Mouse (Mus musculus) B cell, adult 62 days (primary cell): Measurements from ENCODE around the gene Prokr2. TPM values are rescaled to one million over a fixed set of nuclear protein-coding genes. Genes with fewer than 3 reads are reported as not detected.

Experiments used
- total RNA-seq: library from RNA; stranded (reverse); gene quantifications from 4 replicates; pipeline ENCODE4 v1.2.4, GENCODE M21; 2023

Prokr2 gene
- total RNA-seq: not detected in 4 replicates

DNA sequence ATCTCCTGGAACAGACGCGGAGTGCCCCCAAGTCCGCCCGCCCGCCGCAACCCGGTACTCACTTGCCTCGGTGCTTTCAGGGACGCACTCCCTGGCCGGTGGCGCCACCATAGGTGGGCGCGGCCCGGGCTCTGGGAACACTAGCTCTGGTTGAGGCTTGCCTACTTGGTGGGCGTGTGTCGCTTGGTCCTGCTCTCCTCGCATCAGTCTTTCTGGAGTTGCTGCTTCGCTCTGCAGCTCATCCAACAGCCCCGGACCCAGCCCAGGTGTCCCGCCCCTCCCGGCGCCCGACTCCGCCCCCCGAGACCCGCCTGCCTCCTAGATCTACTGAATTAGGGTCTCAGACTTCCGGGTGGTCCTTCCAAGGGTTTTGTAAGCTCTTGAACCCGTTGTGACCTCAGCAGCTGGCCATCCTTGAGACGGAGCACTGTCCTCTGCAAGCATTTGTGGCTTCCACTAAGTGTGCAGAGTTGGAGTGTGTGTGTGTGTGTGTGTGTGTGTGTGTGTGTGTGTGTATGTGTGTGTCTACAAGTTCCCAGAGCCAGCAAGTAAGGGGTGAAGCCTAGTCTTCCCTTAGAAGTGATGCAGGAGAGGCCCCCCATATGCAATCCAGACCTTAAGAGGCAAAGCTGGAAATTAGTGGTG is at the start of gene Prokr2:
Prokr2 (minus strand) TSS at position 254 of the 645 bp plus-strand sequence.

Other genes with a start within 250 kb of the Prokr2 start
- gene Slc23a2, start 240.3 kb downstream of the Prokr2 start, total RNA-seq: 38.2 to 58.4 TPM (median 47.2 TPM) in 4 replicates
- 25.1 to 31.0 TPM (median 26.7 TPM) in 4 replicates for gene Tmem230, start 137.6 kb downstream of the Prokr2 start, total RNA-seq
- gene Pcna, start 132.1 kb downstream of the Prokr2 start, total RNA-seq: 251 to 273 TPM (median 256 TPM) in 4 replicates
- 62.5 to 71.8 TPM (median 66.5 TPM) in 4 replicates for gene Cds2, start 122.3 kb downstream of the Prokr2 start, total RNA-seq
- 117 to 138 TPM (median 130 TPM) in 4 replicates for gene Gpcpd1, start 202.3 kb upstream of the Prokr2 start, total RNA-seq